Mouse (Mus musculus) limb, embryonic 11.5 days (tissue): ENCODE measurements at regions not wholly inside any gene's neighbourhood (a gene's known extent, or its start where the extent isn't known, plus 50 kb on each side); places are given as distances from the start of the nearest gene placed in this dataset.

Experiments used
- ATAC-seq: fragments of 200-750 bp; cut with Nextera tagmentation; 2 replicates; pipeline ENCODE4 v1.8.0; 2017; ENCODE audit warnings: low read depth; ENCODE audit not compliant: insufficient number of reproducible peaks, low FRiP score, low TSS enrichment
- DNase-seq: peaks from one replicate; pipeline ENCODE4 v3.0.0-alpha.2; 2015; ENCODE audit warnings: low spot score
- H3K27ac ChIP-seq: fragments of 300-500 bp; sonication (generic); replicated peaks from 2 replicates; pipeline ENCODE4 v1.5.1; 2014; ENCODE audit warnings: low read depth, mild to moderate bottlenecking, low read length
- H3K27me3 ChIP-seq: fragments of 300-500 bp; sonication (generic); 2 replicates; pipeline ENCODE4 v1.6.1; 2014; ENCODE audit warnings: mild to moderate bottlenecking, low read length, mixed read lengths; ENCODE audit not compliant: control insufficient read depth, insufficient read depth
- H3K36me3 ChIP-seq: fragments of 300-500 bp; sonication (generic); 2 replicates; pipeline ENCODE4 v1.6.1; 2014; ENCODE audit warnings: mild to moderate bottlenecking, low read length, moderate library complexity, mixed read lengths; ENCODE audit not compliant: control insufficient read depth, insufficient read depth
- H3K4me1 ChIP-seq: fragments of 300-500 bp; sonication (generic); 2 replicates; pipeline ENCODE4 v1.6.1; 2014; ENCODE audit warnings: low read length, mixed read lengths; ENCODE audit not compliant: control insufficient read depth, insufficient read depth
- H3K4me2 ChIP-seq: fragments of 300-500 bp; sonication (generic); 2 replicates; pipeline ENCODE4 v1.6.1; 2014; ENCODE audit warnings: low read depth, mild to moderate bottlenecking, moderate library complexity; ENCODE audit not compliant: severe bottlenecking
- H3K4me3 ChIP-seq: fragments of 300-500 bp; sonication (generic); 2 replicates; pipeline ENCODE4 v1.5.1; 2014; ENCODE audit warnings: low read depth, low read length
- H3K9ac ChIP-seq: fragments of 300-500 bp; sonication (generic); 2 replicates; pipeline ENCODE4 v1.6.1; 2014; ENCODE audit warnings: mild to moderate bottlenecking, low read length
- H3K9me3 ChIP-seq: fragments of 300-500 bp; sonication (generic); 2 replicates; pipeline ENCODE4 v1.6.1; 2016; ENCODE audit warnings: low read length; ENCODE audit not compliant: control insufficient read depth
- WGBS: fragments of 180-500 bp; shearing (Covaris S2); extraction: QIAGEN DNeasy Blood & Tissue Kit; methylation state at CpG from one replicate; pipeline ENCODE4 v1.1.7; 2014; 5-methylcytosine and 5-hydroxymethylcytosine counted together

GRCm38 (mm10) chr8:101564447-101564846, 1221.0 kb downstream of the Cdh11 start:
- no peak overlapping the region for H3K4me2 ChIP-seq
- no peaks in the 10 kb centered on the region for H3K36me3 ChIP-seq
- 67% methylated on average over 5 of the region's 5 CpGs for WGBS
- no peak overlapping the region for H3K9ac ChIP-seq
- H3K27ac ChIP-seq, result no peak overlapping the region
- no peak overlapping the region for H3K4me3 ChIP-seq
- 0 out of 2 replicates have a peak, but pooled peaks have one; percentile 40 for ATAC-seq
- DNase-seq, result no peak
- H3K9me3 ChIP-seq, result no peaks in the 10 kb centered on the region
- peaks cover 3% of the 10 kb centered on the region for H3K4me1 ChIP-seq
- no peaks in the 10 kb centered on the region for H3K27me3 ChIP-seq

DNA sequence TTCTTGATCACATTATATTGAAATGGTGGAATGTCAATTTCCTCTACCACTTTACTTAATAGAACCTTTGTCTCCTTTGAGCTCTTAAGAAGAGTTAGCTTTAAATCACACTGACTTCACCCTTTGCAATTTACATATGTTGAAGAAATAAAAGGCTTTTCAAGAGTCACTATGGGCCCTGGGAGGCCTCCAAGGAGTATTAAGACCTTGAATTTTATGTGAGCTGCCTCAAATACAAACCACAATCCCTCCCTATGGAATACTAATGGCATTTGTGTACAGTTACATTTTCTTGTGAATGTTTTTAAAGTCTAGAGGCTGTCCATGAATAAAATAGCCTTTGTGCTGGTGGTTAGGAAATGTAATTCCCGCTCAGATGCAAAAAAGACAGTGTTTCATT, 1262.7 kb downstream of the Cdh11 start:
- H3K9me3 ChIP-seq, result no peaks in the 10 kb centered on the region
- H3K36me3 ChIP-seq, result no peaks in the 10 kb centered on the region
- ATAC-seq (no peak), DNase-seq (no peak)
- H3K9ac ChIP-seq, result no peak overlapping the region
- no peak overlapping the region for H3K4me3 ChIP-seq
- 79% methylated on average over 1 of the region's 1 CpGs for WGBS
- no peaks in the 10 kb centered on the region for H3K4me1 ChIP-seq
- no peak overlapping the region for H3K27ac ChIP-seq
- H3K27me3 ChIP-seq, result no peaks in the 10 kb centered on the region
- no peak overlapping the region for H3K4me2 ChIP-seq

GRCm38 (mm10) chr8:101478554-101479314, 1306.7 kb downstream of the Cdh11 start:
- no peak for DNase-seq
- WGBS, result 86% methylated on average over 2 of the region's 2 CpGs
- H3K4me3 ChIP-seq, result no peak overlapping the region
- H3K4me2 ChIP-seq, result no peak overlapping the region
- H3K27ac ChIP-seq, result no peak overlapping the region
- ATAC-seq, result no peak
- no peaks in the 10 kb centered on the region for H3K36me3 ChIP-seq
- no peak overlapping the region for H3K9ac ChIP-seq
- no peaks in the 10 kb centered on the region for H3K4me1 ChIP-seq
- H3K9me3 ChIP-seq, result no peaks in the 10 kb centered on the region
- H3K27me3 ChIP-seq, result no peaks in the 10 kb centered on the region

- DNase-seq, result no peak
- no peak overlapping the region for H3K4me2 ChIP-seq
- H3K9me3 ChIP-seq, result no peaks in the 10 kb centered on the region
- H3K4me3 ChIP-seq, result no peak overlapping the region
- no peak overlapping the region for H3K9ac ChIP-seq
- H3K27me3 ChIP-seq, result no peaks in the 10 kb centered on the region
- H3K27ac ChIP-seq, result no peak overlapping the region
- WGBS, result 82% methylated on average over 3 of the region's 3 CpGs
- no peak for ATAC-seq
- H3K36me3 ChIP-seq, result no peaks in the 10 kb centered on the region
- no peaks in the 10 kb centered on the region for H3K4me1 ChIP-seq
Observed at GRCm38 (mm10) chr8:101466363-101466762, 1319.1 kb downstream of the Cdh11 start.

- Histone ChIP-seq H3K9me3 (no peaks in the 10 kb centered on the region), H3K9ac (no peak overlapping the region), H3K4me2 (no peak overlapping the region), H3K4me1 (no peaks in the 10 kb centered on the region), H3K36me3 (no peaks in the 10 kb centered on the region), H3K27ac (no peak overlapping the region), H3K27me3 (no peaks in the 10 kb centered on the region), H3K4me3 (no peak overlapping the region)
- DNase-seq (no peak), ATAC-seq (no peak)
- WGBS, result 93% methylated on average over 1 of the region's 1 CpGs
Observed at GRCm38 (mm10) chr8:101462515-101462914, 1322.9 kb downstream of the Cdh11 start.

DNA sequence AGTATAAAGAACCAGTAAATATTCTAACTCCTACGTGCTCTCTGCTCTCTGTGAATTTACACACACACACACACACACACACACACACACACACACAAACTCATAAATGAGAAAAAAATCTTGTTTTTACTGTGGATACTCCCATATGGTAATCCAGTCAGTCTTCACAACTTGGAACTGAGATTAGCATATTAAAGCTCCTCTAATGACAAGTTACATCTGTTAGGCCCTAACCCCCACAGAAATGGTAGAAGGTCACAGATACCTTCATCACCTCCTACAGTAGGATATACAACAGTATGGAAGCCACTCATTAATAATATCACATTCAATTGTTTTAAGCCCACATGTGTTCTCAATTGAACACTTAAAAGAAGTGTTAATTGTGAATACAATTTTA, 1340.7 kb downstream of the Cdh11 start:
- H3K36me3 ChIP-seq, result no peaks in the 10 kb centered on the region
- WGBS, result 71% methylated on average over 1 of the region's 1 CpGs
- ATAC-seq, result no peak

GRCm38 (mm10) chr8:101442563-101442962, 1342.9 kb downstream of the Cdh11 start:
- no peak overlapping the region for H3K27ac ChIP-seq
- no peak overlapping the region for H3K9ac ChIP-seq
- H3K9me3 ChIP-seq, result no peaks in the 10 kb centered on the region
- no peaks in the 10 kb centered on the region for H3K27me3 ChIP-seq
- H3K4me1 ChIP-seq, result no peaks in the 10 kb centered on the region
- WGBS, result 88% methylated on average over 2 of the region's 2 CpGs
- DNase-seq (no peak), ATAC-seq (peak; percentile 53; the same call in 1 of the 2 replicates)
- no peak overlapping the region for H3K4me2 ChIP-seq
- no peaks in the 10 kb centered on the region for H3K36me3 ChIP-seq
- no peak overlapping the region for H3K4me3 ChIP-seq

More for the DNA sequence above, 1340.7 kb downstream of the Cdh11 start:
- no peaks in the 10 kb centered on the region for H3K4me1 ChIP-seq
- H3K4me2 ChIP-seq, result no peak overlapping the region
- H3K27me3 ChIP-seq, result no peaks in the 10 kb centered on the region
- H3K4me3 ChIP-seq, result no peak overlapping the region
- H3K9me3 ChIP-seq, result no peaks in the 10 kb centered on the region
- H3K9ac ChIP-seq, result no peak overlapping the region
- no peak for DNase-seq
- H3K27ac ChIP-seq, result no peak overlapping the region

DNA sequence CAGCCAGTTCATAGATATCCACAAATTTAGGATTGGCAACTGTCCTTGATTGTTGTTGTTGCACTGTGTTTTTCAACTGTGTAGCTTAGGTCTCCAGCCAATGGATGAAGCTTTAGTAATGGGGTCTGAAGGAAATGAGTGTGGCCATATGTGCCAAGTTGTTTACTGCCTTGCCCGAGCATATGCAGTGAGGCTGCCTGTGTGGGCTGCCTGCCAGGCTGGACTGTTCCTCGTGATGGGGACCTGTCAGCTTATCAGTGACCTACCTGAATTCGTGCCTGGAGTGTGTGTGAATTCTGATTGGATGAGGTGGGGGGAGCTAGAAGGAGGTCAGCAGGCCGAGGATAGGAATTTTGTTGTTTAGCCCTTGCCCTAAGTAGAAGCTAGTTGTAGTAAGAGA, 1349.8 kb downstream of the Cdh11 start:
- H3K9ac ChIP-seq, result no peak overlapping the region
- H3K36me3 ChIP-seq, result no peaks in the 10 kb centered on the region
- no peaks in the 10 kb centered on the region for H3K27me3 ChIP-seq
- DNase-seq (no peak), ATAC-seq (no peak)
- no peaks in the 10 kb centered on the region for H3K9me3 ChIP-seq
- no peak overlapping the region for H3K4me2 ChIP-seq
- 36% methylated on average over 4 of the region's 4 CpGs for WGBS
- no peak overlapping the region for H3K4me3 ChIP-seq
- H3K27ac ChIP-seq, result no peak overlapping the region
- no peaks in the 10 kb centered on the region for H3K4me1 ChIP-seq
